Mouse (Mus musculus): ENCODE data around the gene Crispld2. TPM values are rescaled to one million over a fixed set of nuclear protein-coding genes. Genes with fewer than 3 reads are reported as not detected.

Crispld2 gene
- polyA plus RNA-seq, 1 experiment from 2014 or later, result 1.8 TPM

GRCm38 (mm10) chr8:120009284-120009683 is 17.0 kb downstream of the Crispld2 start:
- 68% methylated on average over 6 of the region's 6 CpGs for WGBS
- no peak for ATAC-seq (ENCODE audit: insufficient number of reproducible peaks, insufficient read depth, low FRiP score, low read depth)
- peaks cover 4% of the 10 kb centered on the region; the same call in 1 of the 2 replicates for H3K27me3 ChIP-seq (ENCODE audit: control insufficient read depth, insufficient read depth, low read length)

GRCm38 (mm10) chr8:120012491-120012890 is 20.3 kb downstream of the Crispld2 start:
- 84% methylated on average over 8 of the region's 8 CpGs for WGBS
- ATAC-seq (ENCODE audit: insufficient number of reproducible peaks, insufficient read depth, low FRiP score, low read depth), result no peak

More at GRCm38 (mm10) chr8:120009284-120009683, 17.0 kb downstream of the Crispld2 start:
- Histone ChIP-seq H3K9me3 (ENCODE audit: control insufficient read depth, low read length) (no peaks in the 10 kb centered on the region), H3K36me3 (ENCODE audit: control insufficient read depth, insufficient read depth, low read length) (no peaks in the 10 kb centered on the region), H3K4me2 (ENCODE audit: low read length) (no peak overlapping the region), H3K27ac (replicated peaks in 1 of 2; ENCODE audit: control insufficient read depth in 1 of 2, insufficient read depth in 1 of 2, low read depth in 2 of 2, low read length in 2 of 2) (no peak overlapping the region), H3K9ac (ENCODE audit: low read length) (no peak overlapping the region), H3K4me1 (ENCODE audit: control insufficient read depth in 2 of 2, insufficient read depth in 2 of 2, low read length in 2 of 2) (peaks cover 8 to 10% of the 10 kb centered on the region in 2 experiments; a peak in 3 of 4 replicates), H3K4me3 (ENCODE audit: control insufficient read depth in 1 of 2, insufficient read depth in 1 of 2, low read depth in 1 of 2, low read length in 2 of 2) (no peak overlapping the region)

DNA sequence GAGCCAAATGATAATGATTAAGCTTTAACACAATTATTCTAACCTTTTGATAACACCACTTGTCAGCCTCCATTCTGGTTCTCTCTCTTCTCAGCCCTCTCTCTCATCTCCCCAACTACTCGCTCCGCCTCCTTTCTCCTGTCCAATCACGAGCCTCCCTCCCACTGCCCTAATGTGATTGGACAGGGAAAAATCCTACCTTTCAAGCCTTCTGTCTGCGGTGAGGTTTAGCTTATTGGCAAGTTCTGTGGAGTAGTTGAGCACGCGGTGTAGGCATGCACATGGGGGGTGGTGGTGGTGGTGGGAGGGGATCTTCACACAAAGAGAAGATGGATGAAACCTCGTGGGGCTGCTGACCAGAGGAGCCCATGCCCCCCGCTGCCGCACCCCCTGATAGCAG is 20.7 kb downstream of the Crispld2 start:
- Histone ChIP-seq H3K9me3 (ENCODE audit: control insufficient read depth, low read length) (no peaks in the 10 kb centered on the region), H3K27ac (replicated peaks in 1 of 2; ENCODE audit: control insufficient read depth in 1 of 2, insufficient read depth in 1 of 2, low read depth in 2 of 2, low read length in 2 of 2) (no peak overlapping the region), H3K27me3 (ENCODE audit: control insufficient read depth, insufficient read depth, low read length) (peaks cover 2% of the 10 kb centered on the region; the same call in 1 of the 2 replicates), H3K4me2 (ENCODE audit: low read length) (no peak overlapping the region), H3K36me3 (ENCODE audit: control insufficient read depth, insufficient read depth, low read length) (no peaks in the 10 kb centered on the region), H3K9ac (ENCODE audit: low read length) (no peak overlapping the region), H3K4me1 (ENCODE audit: control insufficient read depth in 2 of 2, insufficient read depth in 2 of 2, low read length in 2 of 2) (peaks cover 7 to 8% of the 10 kb centered on the region in 2 experiments; a peak in 3 of 4 replicates), H3K4me3 (ENCODE audit: control insufficient read depth in 1 of 2, insufficient read depth in 1 of 2, low read depth in 1 of 2, low read length in 2 of 2) (no peak overlapping the region)
- 30% methylated on average over 9 of the region's 9 CpGs for WGBS
- ATAC-seq (ENCODE audit: insufficient number of reproducible peaks, insufficient read depth, low FRiP score, low read depth), result no peak

More at GRCm38 (mm10) chr8:120012491-120012890, 20.3 kb downstream of the Crispld2 start:
- H3K9ac ChIP-seq (ENCODE audit: low read length), result no peak overlapping the region
- no peak overlapping the region for H3K4me3 ChIP-seq (ENCODE audit: control insufficient read depth in 1 of 2, insufficient read depth in 1 of 2, low read depth in 1 of 2, low read length in 2 of 2)
- H3K4me1 ChIP-seq (ENCODE audit: control insufficient read depth in 2 of 2, insufficient read depth in 2 of 2, low read length in 2 of 2), result peaks cover 7 to 8% of the 10 kb centered on the region in 2 experiments; a peak in 3 of 4 replicates
- H3K36me3 ChIP-seq (ENCODE audit: control insufficient read depth, insufficient read depth, low read length), result no peaks in the 10 kb centered on the region
- H3K9me3 ChIP-seq (ENCODE audit: control insufficient read depth, low read length), result no peaks in the 10 kb centered on the region
- H3K27me3 ChIP-seq (ENCODE audit: control insufficient read depth, insufficient read depth, low read length), result peaks cover 4% of the 10 kb centered on the region; the same call in 1 of the 2 replicates
- H3K4me2 ChIP-seq (ENCODE audit: low read length), result no peak overlapping the region
- H3K27ac ChIP-seq (replicated peaks in 1 of 2; ENCODE audit: control insufficient read depth in 1 of 2, insufficient read depth in 1 of 2, low read depth in 2 of 2, low read length in 2 of 2), result no peak overlapping the region

DNA sequence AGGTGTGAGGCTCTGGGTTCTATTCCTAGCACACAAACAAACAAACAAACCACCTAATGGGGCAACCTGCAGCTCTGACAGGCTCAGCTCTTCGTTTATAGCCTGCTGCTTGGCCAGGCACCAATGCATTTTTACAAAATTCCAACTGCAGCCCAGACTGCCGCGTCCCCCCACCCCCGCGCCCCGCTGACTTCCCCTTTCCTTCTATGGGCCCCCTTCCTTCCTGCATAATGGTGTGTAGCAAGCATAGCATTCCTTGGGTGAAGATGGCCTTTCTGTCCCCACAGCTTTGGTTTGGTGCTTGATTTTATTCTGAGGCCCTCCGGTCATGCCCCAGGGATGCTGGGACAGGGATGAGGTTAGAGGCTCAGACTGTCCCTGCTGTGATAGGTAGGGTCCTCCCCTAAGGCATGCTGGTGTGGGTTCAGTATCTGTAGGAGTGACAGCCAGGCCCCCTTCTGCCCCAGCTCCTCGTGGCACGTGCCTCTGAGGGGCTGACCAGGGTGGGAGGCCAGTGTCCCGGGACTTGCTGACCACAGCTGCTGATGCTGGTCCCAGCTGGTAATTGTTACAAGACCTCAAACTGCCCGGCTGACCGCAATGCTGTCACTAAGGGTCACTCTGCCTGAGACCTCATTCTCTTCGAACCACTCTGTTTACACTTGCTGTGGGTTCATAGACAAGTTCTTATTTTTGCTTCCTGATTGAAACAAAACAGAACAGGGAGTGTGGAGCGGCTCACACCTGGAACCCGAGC is 22.2 kb downstream of the Crispld2 start:
- Histone ChIP-seq H3K27me3 (ENCODE audit: control insufficient read depth, insufficient read depth, low read length) (no peaks in the 10 kb centered on the region), H3K36me3 (ENCODE audit: control insufficient read depth, insufficient read depth, low read length) (no peaks in the 10 kb centered on the region), H3K9me3 (ENCODE audit: control insufficient read depth, low read length) (no peaks in the 10 kb centered on the region), H3K4me2 (ENCODE audit: low read length) (no peak overlapping the region), H3K4me3 (ENCODE audit: control insufficient read depth in 1 of 2, insufficient read depth in 1 of 2, low read depth in 1 of 2, low read length in 2 of 2) (no peak overlapping the region), H3K9ac (ENCODE audit: low read length) (no peak overlapping the region), H3K4me1 (ENCODE audit: control insufficient read depth in 2 of 2, insufficient read depth in 2 of 2, low read length in 2 of 2) (peaks cover 7 to 8% of the 10 kb centered on the region in 2 experiments; a peak in 3 of 4 replicates), H3K27ac (replicated peaks in 1 of 2; ENCODE audit: control insufficient read depth in 1 of 2, insufficient read depth in 1 of 2, low read depth in 2 of 2, low read length in 2 of 2) (no peak overlapping the region)
- WGBS, result 57% methylated on average over 15 of the region's 15 CpGs
- ATAC-seq (ENCODE audit: insufficient number of reproducible peaks, insufficient read depth, low FRiP score, low read depth), result no peak

GRCm38 (mm10) chr8:120015916-120016315 is 23.7 kb downstream of the Crispld2 start:
- Histone ChIP-seq H3K27ac (replicated peaks in 1 of 2; ENCODE audit: control insufficient read depth in 1 of 2, insufficient read depth in 1 of 2, low read depth in 2 of 2, low read length in 2 of 2) (no peak overlapping the region), H3K9me3 (ENCODE audit: control insufficient read depth, low read length) (no peaks in the 10 kb centered on the region), H3K4me1 (ENCODE audit: control insufficient read depth in 2 of 2, insufficient read depth in 2 of 2, low read length in 2 of 2) (peaks cover 7 to 8% of the 10 kb centered on the region in 2 experiments; a peak in 3 of 4 replicates), H3K36me3 (ENCODE audit: control insufficient read depth, insufficient read depth, low read length) (no peaks in the 10 kb centered on the region), H3K4me2 (ENCODE audit: low read length) (no peak overlapping the region), H3K27me3 (ENCODE audit: control insufficient read depth, insufficient read depth, low read length) (no peaks in the 10 kb centered on the region), H3K4me3 (ENCODE audit: control insufficient read depth in 1 of 2, insufficient read depth in 1 of 2, low read depth in 1 of 2, low read length in 2 of 2) (no peak overlapping the region), H3K9ac (ENCODE audit: low read length) (no peak overlapping the region)
- WGBS, result 83% methylated on average over 8 of the region's 8 CpGs
- ATAC-seq (ENCODE audit: insufficient number of reproducible peaks, insufficient read depth, low FRiP score, low read depth), result no peak

GRCm38 (mm10) chr8:120016424-120016823 is 24.2 kb downstream of the Crispld2 start:
- H3K27me3 ChIP-seq (ENCODE audit: control insufficient read depth, insufficient read depth, low read length), result no peaks in the 10 kb centered on the region

GRCm38 (mm10) chr8:120017349-120017748 is 25.1 kb downstream of the Crispld2 start:
- Histone ChIP-seq H3K4me3 (ENCODE audit: control insufficient read depth in 1 of 2, insufficient read depth in 1 of 2, low read depth in 1 of 2, low read length in 2 of 2) (no peak overlapping the region), H3K9me3 (ENCODE audit: control insufficient read depth, low read length) (no peaks in the 10 kb centered on the region), H3K4me2 (ENCODE audit: low read length) (no peak overlapping the region), H3K27ac (replicated peaks in 1 of 2; ENCODE audit: control insufficient read depth in 1 of 2, insufficient read depth in 1 of 2, low read depth in 2 of 2, low read length in 2 of 2) (no peak overlapping the region), H3K27me3 (ENCODE audit: control insufficient read depth, insufficient read depth, low read length) (no peaks in the 10 kb centered on the region), H3K36me3 (ENCODE audit: control insufficient read depth, insufficient read depth, low read length) (no peaks in the 10 kb centered on the region), H3K4me1 (ENCODE audit: control insufficient read depth in 2 of 2, insufficient read depth in 2 of 2, low read length in 2 of 2) (peaks cover 7 to 8% of the 10 kb centered on the region in 2 experiments; a peak in 3 of 4 replicates), H3K9ac (ENCODE audit: low read length) (no peak overlapping the region)
- WGBS, result 89% methylated on average over 13 of the region's 13 CpGs
- no peak for ATAC-seq (ENCODE audit: insufficient number of reproducible peaks, insufficient read depth, low FRiP score, low read depth)

More at GRCm38 (mm10) chr8:120016424-120016823, 24.2 kb downstream of the Crispld2 start:
- no peak for ATAC-seq (ENCODE audit: insufficient number of reproducible peaks, insufficient read depth, low FRiP score, low read depth)
- WGBS, result 78% methylated on average over 7 of the region's 7 CpGs
- Histone ChIP-seq H3K27ac (replicated peaks in 1 of 2; ENCODE audit: control insufficient read depth in 1 of 2, insufficient read depth in 1 of 2, low read depth in 2 of 2, low read length in 2 of 2) (no peak overlapping the region), H3K9me3 (ENCODE audit: control insufficient read depth, low read length) (no peaks in the 10 kb centered on the region), H3K4me2 (ENCODE audit: low read length) (no peak overlapping the region), H3K4me1 (ENCODE audit: control insufficient read depth in 2 of 2, insufficient read depth in 2 of 2, low read length in 2 of 2) (peaks cover 7 to 8% of the 10 kb centered on the region in 2 experiments; a peak in 3 of 4 replicates), H3K9ac (ENCODE audit: low read length) (no peak overlapping the region), H3K4me3 (ENCODE audit: control insufficient read depth in 1 of 2, insufficient read depth in 1 of 2, low read depth in 1 of 2, low read length in 2 of 2) (no peak overlapping the region), H3K36me3 (ENCODE audit: control insufficient read depth, insufficient read depth, low read length) (no peaks in the 10 kb centered on the region)
